ENCODE assay signal across 32 mouse cellular contexts in genomic region chr10:130344056-130344455, GRCm38 (mm10). TPM values are rescaled to one million over a fixed set of nuclear protein-coding genes. Genes with fewer than 3 reads are reported as not detected.
DNase-seq lines count a peak whose midpoint lies in the region; ATAC-seq and TF ChIP-seq lines count a peak whose summit lies in the region.
"Had no signal": no experiment of that assay in that cellular context is flagged by ENCODE, and none has a peak within 500 bp of the region (broad histone marks: within the 10 kb centered on the region; RNA-seq: fewer than 3 reads in every experiment).

No protein-coding gene starts in this region.

- no peak for TF ChIP-seq CTCF in thymus, adult 2 months (IDR thresholded peaks at IDR 0.05; ENCODE audit: borderline replicate concordance, control insufficient read depth, extremely low read depth, insufficient read depth, low read length, poor library complexity)

- peaks cover 6% of the 10 kb centered on the region for H3K4me1 ChIP-seq in thymus, adult 2 months (replicated peaks; ENCODE audit: control insufficient read depth, insufficient read depth, low read length)
- H3K4me1 ChIP-seq: embryonic facial prominence, embryonic 10.5 days; embryonic facial prominence, embryonic 15.5 days; forebrain, embryonic 15.5 days; hindbrain, embryonic 12.5 days; limb, embryonic 12.5 days; midbrain, embryonic 10.5 days; midbrain, embryonic 15.5 days had no signal

- WGBS in thymus, adult 2 months: 8% methylated on average over 1 of the region's 1 CpGs

- H3K4me3 ChIP-seq in thymus, adult 2 months (ENCODE audit: control insufficient read depth, insufficient read depth, low read length): no peak overlapping the region
- H3K4me3 ChIP-seq: embryonic facial prominence, embryonic 10.5 days; embryonic facial prominence, embryonic 15.5 days; forebrain, embryonic 15.5 days; gastrocnemius, adult 2 months; hindbrain, embryonic 12.5 days; limb, embryonic 12.5 days; midbrain, embryonic 10.5 days; midbrain, embryonic 15.5 days had no signal

- peak overlapping the region; percentile 16; the same call in 1 of the 2 replicates for H3K27ac ChIP-seq in thymus, adult 2 months (ENCODE audit: control insufficient read depth, insufficient read depth, low read length)
- H3K27ac ChIP-seq: embryonic facial prominence, embryonic 10.5 days; embryonic facial prominence, embryonic 15.5 days; forebrain, embryonic 15.5 days; gastrocnemius, adult 2 months; hindbrain, embryonic 12.5 days; hindbrain, postnatal 0 days; limb, embryonic 12.5 days; midbrain, embryonic 10.5 days; midbrain, embryonic 15.5 days had no signal

- TF ChIP-seq POLR2A in thymus, adult 2 months (IDR thresholded peaks at IDR 0.05; ENCODE audit: control insufficient read depth, extremely low read depth, insufficient read depth, low read length, poor library complexity): no peak

- no peak for DNase-seq in thymus, adult 2 months
- no peak for DNase-seq in thymus, postnatal 14 days
- DNase-seq in induced T-regulatory cell, adult 2 months (ENCODE audit: low read depth): peak; percentile 53
- peak; percentile 63 for DNase-seq in naive thymus-derived CD4-positive, alpha-beta T cell, adult 2 months (ENCODE audit: low read depth)
- no peak for DNase-seq in cerebellum, postnatal 4 days (ENCODE audit: low spot score in 2 of 2)
- DNase-seq: adrenal gland, postnatal 14 days; cerebellum, adult 11-12 months; cerebellum, postnatal 10 days; gastrocnemius, adult 2 months; gastrocnemius, postnatal 36 days; heart, adult 18-20 months; heart, postnatal 36 days; kidney, adult 11 months; kidney, postnatal 14 days; liver, postnatal 0 days; lung, postnatal 4 days; thymus, postnatal 36 days had no signal

- no peaks in the 10 kb centered on the region for H3K27me3 ChIP-seq in thymus, adult 2 months (ENCODE audit: control insufficient read depth, insufficient read depth, low read length)
- H3K27me3 ChIP-seq: CH12.LX; embryonic facial prominence, embryonic 15.5 days; forebrain, embryonic 15.5 days; hindbrain, embryonic 12.5 days; limb, embryonic 12.5 days; midbrain, embryonic 15.5 days had no signal

- peaks cover 28% of the 10 kb centered on the region for H3K36me3 ChIP-seq in thymus, adult 2 months (ENCODE audit: control insufficient read depth, insufficient read depth, low read length)
- H3K36me3 ChIP-seq: embryonic facial prominence, embryonic 10.5 days; embryonic facial prominence, embryonic 15.5 days; forebrain, embryonic 15.5 days; hindbrain, embryonic 12.5 days; limb, embryonic 12.5 days; midbrain, embryonic 10.5 days; midbrain, embryonic 15.5 days had no signal

- ATAC-seq in CD4-positive, CD25-positive, alpha-beta regulatory T cell, adult 4 months: peak; percentile 75
- no peak for ATAC-seq in erythroid progenitor cell, adult 5-6 weeks (replicated peaks; ENCODE audit: low FRiP score, poor library complexity, severe bottlenecking)
- ATAC-seq: forebrain, embryonic 15.5 days; hindbrain, postnatal 0 days; liver, postnatal 0 days; midbrain, embryonic 15.5 days had no signal

RNA-seq across cellular contexts. Expression of gene Tespa1, which starts 21.4 kb away (rescaled TPM):
- 68.1 and 72.4 TPM in 2 replicates for polyA plus RNA-seq in thymus, adult 2 months (2012; rRNA removed)
- 100 to 1,000 TPM; 380 to 411 TPM for polyA plus RNA-seq in CD4-positive, CD25-positive, alpha-beta regulatory T cell, adult 4 months (2017; shearing (Covaris generic))
- 4.7 and 12.6 TPM in 2 replicates for total RNA-seq in erythroid progenitor cell, adult 5-6 weeks (2015; ENCODE audit: low replicate concordance)
- total RNA-seq in erythroid progenitor cell, adult 5-6 weeks (2017; ENCODE audit: low replicate concordance): 3.3 and 9.2 TPM in 2 replicates
- total RNA-seq: hindbrain, postnatal 0 days had no signal
- polyA plus RNA-seq: embryonic facial prominence, embryonic 10.5 days; forebrain, embryonic 15.5 days; hindbrain, embryonic 12.5 days; hindbrain, postnatal 0 days; kidney, embryonic 14.5 days; midbrain, embryonic 10.5 days had no signal

RNA-seq across cellular contexts. Expression of gene Vmn2r84, which starts 50.1 kb away (rescaled TPM):
- 0.01 TPM in 1 of 2 replicates, not detected in the other for polyA plus RNA-seq in thymus, adult 2 months (2012; rRNA removed)
- 1 to 10 TPM; 2.0 TPM for polyA plus RNA-seq in CD4-positive, CD25-positive, alpha-beta regulatory T cell, adult 4 months (2017; shearing (Covaris generic))
- total RNA-seq in erythroid progenitor cell, adult 5-6 weeks (2015; ENCODE audit: low replicate concordance): not detected in 2 replicates
- total RNA-seq in erythroid progenitor cell, adult 5-6 weeks (2017; ENCODE audit: low replicate concordance): not detected in 2 replicates
- total RNA-seq: adrenal gland, postnatal 14 days; CH12.LX; gastrocnemius, adult 2 months; gastrocnemius, postnatal 36 days; heart, adult 18-20 months; heart, postnatal 36 days had no signal
- polyA plus RNA-seq: embryonic facial prominence, embryonic 10.5 days; embryonic facial prominence, embryonic 15.5 days; forebrain, embryonic 15.5 days; hindbrain, embryonic 12.5 days; kidney, embryonic 14.5 days; limb, embryonic 12.5 days; liver, embryonic 11.5 days; lung, embryonic 16.5 days; midbrain, embryonic 10.5 days; neural tube, embryonic 11.5 days had no signal

Comparison
In these comparisons a context has a peak if more than half of its experiments do, and no peak if none do; other contexts are left out.
1. DNase-seq: peak in induced T-regulatory cell, adult 2 months (single experiment) and naive thymus-derived CD4-positive, alpha-beta T cell, adult 2 months (single experiment); none in thymus, adult 2 months (single experiment), thymus, postnatal 14 days (single experiment) and cerebellum, postnatal 4 days (0 of 2).